ENCODE assay signal across 8 mouse cellular contexts in genomic region chr9:44882436-44882980, GRCm38 (mm10). TPM values are rescaled to one million over a fixed set of nuclear protein-coding genes. Genes with fewer than 3 reads are reported as not detected.
DNase-seq lines count a peak whose midpoint lies in the region; ATAC-seq and TF ChIP-seq lines count a peak whose summit lies in the region.

No protein-coding gene starts in this region.

- H3K36me3 ChIP-seq in forebrain, postnatal 0 days (ENCODE audit: insufficient read depth): no peaks in the 10 kb centered on the region; the same call in 1 of the 2 replicates
- 0 out of 2 replicates have a peak, but pooled peaks cover 4% of the 10 kb centered on the region for H3K36me3 ChIP-seq in hindbrain, embryonic 14.5 days (replicated peaks; ENCODE audit: control insufficient read depth, insufficient read depth)
- H3K36me3 ChIP-seq in midbrain, embryonic 10.5 days: peaks cover 13% of the 10 kb centered on the region

- H3K9ac ChIP-seq in forebrain, postnatal 0 days: peak overlapping the region; percentile 95
- H3K9ac ChIP-seq in hindbrain, embryonic 14.5 days: peak overlapping the region; percentile 96

- under 1% methylated on average over 26 of the region's 27 CpGs for WGBS in forebrain, postnatal 0 days
- WGBS in hindbrain, embryonic 14.5 days: 0% methylated on average over 26 of the region's 27 CpGs
- under 1% methylated on average over 27 of the region's 27 CpGs for WGBS in midbrain, embryonic 10.5 days

- DNase-seq in layer of hippocampus, adult 11-12 months (ENCODE audit: low spot score): peak; percentile 55
- no peak for DNase-seq in layer of hippocampus, adult 9-10 months (ENCODE audit: low spot score)
- peak; percentile 76 for DNase-seq in cerebellum, adult 11-12 months
- DNase-seq in forebrain, postnatal 0 days: no peak
- peak; percentile 62 for DNase-seq in hindbrain, embryonic 14.5 days (ENCODE audit: low spot score)
- DNase-seq in left cerebral cortex, postnatal 36 days (ENCODE audit: low spot score in 2 of 2): peak; percentile 41 to 65
- peak; percentile 79 for DNase-seq in midbrain, embryonic 10.5 days (ENCODE audit: low spot score)
- DNase-seq in spleen, postnatal 14 days (ENCODE audit: low spot score in 2 of 2): peak; percentile 24 to 42

- H3K9me3 ChIP-seq in forebrain, postnatal 0 days (ENCODE audit: low read length): no peaks in the 10 kb centered on the region
- no peaks in the 10 kb centered on the region for H3K9me3 ChIP-seq in hindbrain, embryonic 14.5 days (ENCODE audit: control insufficient read depth, low read length)
- H3K9me3 ChIP-seq in midbrain, embryonic 10.5 days (replicated peaks): no peaks in the 10 kb centered on the region

- no peaks in the 10 kb centered on the region for H3K27me3 ChIP-seq in forebrain, postnatal 0 days (ENCODE audit: insufficient read depth, low read length)
- no peaks in the 10 kb centered on the region for H3K27me3 ChIP-seq in hindbrain, embryonic 14.5 days (ENCODE audit: control insufficient read depth, insufficient read depth, low read length)
- no peaks in the 10 kb centered on the region for H3K27me3 ChIP-seq in midbrain, embryonic 10.5 days (ENCODE audit: low read depth, poor library complexity, severe bottlenecking)

- peak overlapping the region; percentile 95 for H3K4me2 ChIP-seq in forebrain, postnatal 0 days (ENCODE audit: low read depth)
- H3K4me2 ChIP-seq in hindbrain, embryonic 14.5 days (replicated peaks): peak overlapping the region; percentile 99

- intact Hi-C loops in left cerebral cortex, postnatal 36 days (cut with DNase I): loop anchor here (5.0 kb wide), 1 partner anchor 45 kb away; no protein-coding TSS in a partner anchor

- peaks cover 9% of the 10 kb centered on the region; the same call in 1 of the 2 replicates for H3K4me1 ChIP-seq in forebrain, postnatal 0 days (ENCODE audit: insufficient read depth)
- peaks cover 27% of the 10 kb centered on the region for H3K4me1 ChIP-seq in hindbrain, embryonic 14.5 days (replicated peaks; ENCODE audit: control insufficient read depth, insufficient read depth, low read length)
- peaks cover 35% of the 10 kb centered on the region for H3K4me1 ChIP-seq in midbrain, embryonic 10.5 days

- H3K4me3 ChIP-seq in forebrain, postnatal 0 days (ENCODE audit: low read depth, low read length): peak overlapping the region; percentile 100
- H3K4me3 ChIP-seq in hindbrain, embryonic 14.5 days (replicated peaks; ENCODE audit: low read length): peak overlapping the region; percentile 88
- peak overlapping the region; percentile 99 for H3K4me3 ChIP-seq in midbrain, embryonic 10.5 days

- ATAC-seq in forebrain, postnatal 0 days: peak; percentile 47
- ATAC-seq in hindbrain, embryonic 14.5 days (ENCODE audit: low FRiP score): peak; percentile 35

- peak; percentile 48 for TF ChIP-seq CTCF in forebrain, postnatal 0 days (IDR thresholded peaks at IDR 0.05; ENCODE audit: low read depth)

- peak overlapping the region; percentile 99 for H3K27ac ChIP-seq in forebrain, postnatal 0 days (ENCODE audit: low read depth, low read length)
- peak overlapping the region; percentile 99 for H3K27ac ChIP-seq in hindbrain, embryonic 14.5 days
- peak overlapping the region; percentile 99 for H3K27ac ChIP-seq in midbrain, embryonic 10.5 days (replicated peaks)

RNA-seq across cellular contexts. Expression of gene Kmt2a, which starts 1.4 kb away (rescaled TPM):
- 14.5 and 18.5 TPM in 2 replicates for total RNA-seq in forebrain, postnatal 0 days (2014; rRNA removed)
- 6.7 and 13.7 TPM in 2 replicates for polyA plus RNA-seq in forebrain, postnatal 0 days (2015; fragmentation: Nextera tagmentation; extraction: Ambion mirVana)
- 17.1 and 19.3 TPM in 2 replicates for polyA plus RNA-seq in hindbrain, embryonic 14.5 days (2014; fragmentation: Nextera tagmentation; extraction: Ambion mirVana)
- total RNA-seq in left cerebral cortex, postnatal 36 days (2021): 10 to 100 TPM; 52.2 to 79.3 TPM
- polyA plus RNA-seq in midbrain, embryonic 10.5 days (2016; fragmentation: Nextera tagmentation; extraction: Ambion mirVana): 11.1 and 12.5 TPM in 2 replicates

RNA-seq across cellular contexts. Expression of gene Atp5l, which starts 38.0 kb away (rescaled TPM):
- 216 and 362 TPM in 2 replicates for total RNA-seq in forebrain, postnatal 0 days (2014; rRNA removed)
- polyA plus RNA-seq in forebrain, postnatal 0 days (2015; fragmentation: Nextera tagmentation; extraction: Ambion mirVana): 859 and 1,152 TPM in 2 replicates
- 774 and 980 TPM in 2 replicates for polyA plus RNA-seq in hindbrain, embryonic 14.5 days (2014; fragmentation: Nextera tagmentation; extraction: Ambion mirVana)
- 100 to 1,000 TPM; 303 to 311 TPM for total RNA-seq in left cerebral cortex, postnatal 36 days (2021)
- polyA plus RNA-seq in midbrain, embryonic 10.5 days (2016; fragmentation: Nextera tagmentation; extraction: Ambion mirVana): 541 and 557 TPM in 2 replicates

Comparison
In these comparisons a context has a peak if more than half of its experiments do, and no peak if none do; other contexts are left out.
1. DNase-seq: peak in layer of hippocampus, adult 11-12 months (single experiment), cerebellum, adult 11-12 months (single experiment), hindbrain, embryonic 14.5 days (single experiment), left cerebral cortex, postnatal 36 days (2 of 2), midbrain, embryonic 10.5 days (single experiment) and spleen, postnatal 14 days (2 of 2); none in layer of hippocampus, adult 9-10 months (single experiment) and forebrain, postnatal 0 days (single experiment).
2. Peak in every context shown above with its lines, with median percentiles within 50 percentile points of each other: H3K27ac ChIP-seq and H3K4me3 ChIP-seq.